Mouse (Mus musculus): Measurements from ENCODE around the gene Col8a2.

Col8a2 gene

GRCm38 (mm10) chr4:126301584-126302309, 15.2 kb downstream of the Col8a2 start:
- no peak for DNase-seq (ENCODE audit: low read depth, low spot score)

- no peak for DNase-seq (ENCODE audit: low read depth, low spot score)
Observed at GRCm38 (mm10) chr4:126303877-126304276, 17.3 kb downstream of the Col8a2 start.

GRCm38 (mm10) chr4:126305428-126305827, 18.8 kb downstream of the Col8a2 start:
- no peak for DNase-seq (ENCODE audit: low read depth, low spot score)

GRCm38 (mm10) chr4:126306058-126306457, 19.5 kb downstream of the Col8a2 start:
- no peak for DNase-seq (ENCODE audit: low read depth, low spot score)

GRCm38 (mm10) chr4:126306827-126307226, 20.2 kb downstream of the Col8a2 start:
- no peak for DNase-seq (ENCODE audit: low read depth, low spot score)

GRCm38 (mm10) chr4:126309211-126309921, 22.8 kb downstream of the Col8a2 start:
- DNase-seq (ENCODE audit: low read depth, low spot score): no peak

- DNase-seq (ENCODE audit: low read depth, low spot score): peak; percentile 85
Observed at GRCm38 (mm10) chr4:126309922-126310309, 23.3 kb downstream of the Col8a2 start.

- no peak for DNase-seq (ENCODE audit: low read depth, low spot score)
Observed at GRCm38 (mm10) chr4:126310344-126310743, 23.8 kb downstream of the Col8a2 start.

GRCm38 (mm10) chr4:126311566-126312200, 25.1 kb downstream of the Col8a2 start:
- no peak for DNase-seq (ENCODE audit: low read depth, low spot score)

GRCm38 (mm10) chr4:126313202-126313601, 26.6 kb downstream of the Col8a2 start:
- no peak for DNase-seq (ENCODE audit: low read depth, low spot score)

- no peak for DNase-seq (ENCODE audit: low read depth, low spot score)
Observed at GRCm38 (mm10) chr4:126314393-126314792, 27.8 kb downstream of the Col8a2 start.

GRCm38 (mm10) chr4:126315931-126316330, 29.3 kb downstream of the Col8a2 start:
- no peak for DNase-seq (ENCODE audit: low read depth, low spot score)

- no peak for DNase-seq (ENCODE audit: low read depth, low spot score)
Observed at GRCm38 (mm10) chr4:126316443-126317040, 29.9 kb downstream of the Col8a2 start.

- DNase-seq (ENCODE audit: low read depth, low spot score): no peak
Observed at GRCm38 (mm10) chr4:126319806-126320205, 33.2 kb downstream of the Col8a2 start.

- DNase-seq (ENCODE audit: low read depth, low spot score): peak; percentile 96
Observed at GRCm38 (mm10) chr4:126321111-126321853, 34.7 kb downstream of the Col8a2 start, which contains the start of gene Adprhl2. Adprhl2 (minus strand) TSS chr4:126321703.

- no peak for DNase-seq (ENCODE audit: low read depth, low spot score)
Observed at GRCm38 (mm10) chr4:126321854-126322511, 35.4 kb downstream of the Col8a2 start.

GRCm38 (mm10) chr4:126322646-126323045, 36.1 kb downstream of the Col8a2 start:
- no peak for DNase-seq (ENCODE audit: low read depth, low spot score)

- no peak for DNase-seq (ENCODE audit: low read depth, low spot score)
Observed at GRCm38 (mm10) chr4:126324861-126325260, 38.3 kb downstream of the Col8a2 start.

- DNase-seq (ENCODE audit: low read depth, low spot score): no peak
Observed at GRCm38 (mm10) chr4:126325281-126325861, 38.8 kb downstream of the Col8a2 start, which contains the start of gene Tekt2. Tekt2 (minus strand) TSS chr4:126325688.

GRCm38 (mm10) chr4:126326036-126326435, 39.4 kb downstream of the Col8a2 start:
- DNase-seq (ENCODE audit: low read depth, low spot score): no peak

Data from WW6 (cell line).